Mouse (Mus musculus) Muller cell, postnatal 12 days (primary cell): Measurements from ENCODE around the gene Smim23.

ENCODE experiments used
- DNase-seq: peaks from one replicate; pipeline ENCODE4 v3.0.0-alpha.2; 2015; ENCODE audit errors: inconsistent ontology term

The Smim23 gene

GRCm38 (mm10) chr11:32781633-32782404 lies 42.6 kb downstream of the Smim23 start:
- DNase-seq: peak; percentile 42

GRCm38 (mm10) chr11:32780747-32781536 lies 43.5 kb downstream of the Smim23 start:
- peak; percentile 27 for DNase-seq

- no peak for DNase-seq
These were observed 55.6 kb downstream of the Smim23 start for GRCm38 (mm10) chr11:32768642-32769343.
